28 mouse cellular contexts compared by ENCODE assay signal in genomic region chr7:109185564-109185963, GRCm38 (mm10). TPM values are rescaled to one million over a fixed set of nuclear protein-coding genes. Genes with fewer than 3 reads are reported as not detected.
DNase-seq lines count a peak whose midpoint lies in the region; ATAC-seq and TF ChIP-seq lines count a peak whose summit lies in the region.
"Had no signal": no experiment of that assay in that cellular context is flagged by ENCODE, and none has a peak within 500 bp of the region (broad histone marks: within the 10 kb centered on the region; RNA-seq: fewer than 3 reads in every experiment).

No protein-coding gene starts in this region.

- peaks cover 11% of the 10 kb centered on the region; the same call in 1 of the 2 replicates for H3K4me1 ChIP-seq in forebrain, embryonic 11.5 days (replicated peaks; ENCODE audit: control insufficient read depth, insufficient read depth, low read length)
- no peaks in the 10 kb centered on the region for H3K4me1 ChIP-seq in forebrain, postnatal 0 days (ENCODE audit: insufficient read depth)
- peaks cover 44% of the 10 kb centered on the region for H3K4me1 ChIP-seq in midbrain, embryonic 10.5 days
- H3K4me1 ChIP-seq in midbrain, embryonic 13.5 days (replicated peaks), result peaks cover 13% of the 10 kb centered on the region

- no peak overlapping the region for H3K4me2 ChIP-seq in forebrain, embryonic 11.5 days (ENCODE audit: low read depth, low read length, severe bottlenecking)
- no peak overlapping the region for H3K4me2 ChIP-seq in forebrain, postnatal 0 days (ENCODE audit: low read depth)
- no peak overlapping the region for H3K4me2 ChIP-seq in midbrain, embryonic 13.5 days (replicated peaks)
- H3K4me2 ChIP-seq: embryonic facial prominence, embryonic 13.5 days; forebrain, embryonic 13.5 days; heart, embryonic 13.5 days; hindbrain, embryonic 13.5 days had no signal

- H3K36me3 ChIP-seq in forebrain, embryonic 11.5 days (ENCODE audit: control insufficient read depth, insufficient read depth, low read length), result no peaks in the 10 kb centered on the region
- H3K36me3 ChIP-seq in forebrain, postnatal 0 days (ENCODE audit: insufficient read depth), result no peaks in the 10 kb centered on the region
- H3K36me3 ChIP-seq in midbrain, embryonic 10.5 days, result no peaks in the 10 kb centered on the region
- H3K36me3 ChIP-seq in midbrain, embryonic 13.5 days, result no peaks in the 10 kb centered on the region
- H3K36me3 ChIP-seq: embryonic facial prominence, embryonic 10.5 days; embryonic facial prominence, embryonic 13.5 days; heart, embryonic 10.5 days; heart, embryonic 13.5 days; hindbrain, embryonic 13.5 days had no signal

- H3K9me3 ChIP-seq in forebrain, embryonic 11.5 days (ENCODE audit: control insufficient read depth, low read length), result no peaks in the 10 kb centered on the region
- H3K9me3 ChIP-seq in forebrain, postnatal 0 days (ENCODE audit: low read length), result no peaks in the 10 kb centered on the region
- H3K9me3 ChIP-seq in midbrain, embryonic 10.5 days (replicated peaks), result no peaks in the 10 kb centered on the region
- H3K9me3 ChIP-seq in midbrain, embryonic 13.5 days, result no peaks in the 10 kb centered on the region
- H3K9me3 ChIP-seq: embryonic facial prominence, embryonic 10.5 days; embryonic facial prominence, embryonic 13.5 days; forebrain, embryonic 13.5 days; heart, embryonic 10.5 days; heart, embryonic 13.5 days; hindbrain, embryonic 13.5 days had no signal

- H3K27me3 ChIP-seq in forebrain, embryonic 11.5 days (ENCODE audit: control insufficient read depth, insufficient read depth, low read length), result peaks cover 70% of the 10 kb centered on the region
- peaks cover 32% of the 10 kb centered on the region for H3K27me3 ChIP-seq in forebrain, postnatal 0 days (ENCODE audit: insufficient read depth, low read length)
- H3K27me3 ChIP-seq in midbrain, embryonic 10.5 days (ENCODE audit: low read depth, poor library complexity, severe bottlenecking), result peaks cover 55% of the 10 kb centered on the region
- peaks cover 21% of the 10 kb centered on the region for H3K27me3 ChIP-seq in midbrain, embryonic 13.5 days
- H3K27me3 ChIP-seq: heart, embryonic 13.5 days had no signal

- no peak for TF ChIP-seq CTCF in forebrain, postnatal 0 days (IDR thresholded peaks at IDR 0.05; ENCODE audit: low read depth)

- no peak for DNase-seq in forebrain, embryonic 11.5 days (ENCODE audit: low spot score)
- no peak for DNase-seq in forebrain, postnatal 0 days
- no peak for DNase-seq in midbrain, embryonic 10.5 days (ENCODE audit: low spot score)
- DNase-seq in lung, postnatal 4 days, result no peak
- DNase-seq: adrenal gland, adult 8-10 months; adrenal gland, postnatal 25 days; cerebellum, adult 11-12 months; cerebellum, adult 8-10 months; cerebellum, postnatal 10 days; cerebellum, postnatal 36 days; embryo, embryonic 11 days; gastrocnemius, adult 2 months; gastrocnemius, postnatal 14 days; heart, adult 2 months; heart, postnatal 14 days; heart, postnatal 4 days had no signal

- no peak overlapping the region for H3K27ac ChIP-seq in forebrain, embryonic 11.5 days (ENCODE audit: low read depth, low read length)
- H3K27ac ChIP-seq in forebrain, postnatal 0 days (ENCODE audit: low read depth, low read length), result no peak overlapping the region
- peak overlapping the region; percentile 73 for H3K27ac ChIP-seq in midbrain, embryonic 10.5 days (replicated peaks)
- no peak overlapping the region for H3K27ac ChIP-seq in midbrain, embryonic 13.5 days
- H3K27ac ChIP-seq: embryonic facial prominence, embryonic 10.5 days; embryonic facial prominence, embryonic 13.5 days; forebrain, embryonic 13.5 days; gastrocnemius, adult 2 months; heart, adult 2 months; heart, embryonic 10.5 days; heart, embryonic 13.5 days; hindbrain, embryonic 13.5 days had no signal

- no peak overlapping the region for H3K4me3 ChIP-seq in forebrain, embryonic 11.5 days (ENCODE audit: low read depth, low read length)
- H3K4me3 ChIP-seq in forebrain, postnatal 0 days (ENCODE audit: low read depth, low read length), result no peak overlapping the region
- H3K4me3 ChIP-seq in midbrain, embryonic 10.5 days, result no peak overlapping the region
- H3K4me3 ChIP-seq in midbrain, embryonic 13.5 days (replicated peaks), result no peak overlapping the region
- H3K4me3 ChIP-seq: embryonic facial prominence, embryonic 10.5 days; embryonic facial prominence, embryonic 13.5 days; erythroblast, embryonic 14.5 days; forebrain, embryonic 13.5 days; gastrocnemius, adult 2 months; heart, adult 2 months; heart, embryonic 10.5 days; heart, embryonic 13.5 days; hindbrain, embryonic 13.5 days had no signal

- ATAC-seq in forebrain, embryonic 11.5 days (replicated peaks; ENCODE audit: low FRiP score), result 0 out of 2 replicates have a peak, but pooled peaks have one; percentile 27
- no peak for ATAC-seq in forebrain, postnatal 0 days
- ATAC-seq in midbrain, embryonic 13.5 days, result no peak
- peak; percentile 64 for ATAC-seq in granulocyte monocyte progenitor cell, adult 5-6 weeks (replicated peaks; ENCODE audit: poor library complexity, severe bottlenecking)
- ATAC-seq: activated CD4-positive, CD25-positive, alpha-beta regulatory T cell, adult 4 months; forebrain, embryonic 13.5 days; forebrain, embryonic 16.5 days; hindbrain, embryonic 16.5 days had no signal

- WGBS in forebrain, embryonic 11.5 days, result 38% methylated on average over 5 of the region's 5 CpGs
- WGBS in forebrain, postnatal 0 days, result 38% methylated on average over 5 of the region's 5 CpGs
- 46% methylated on average over 5 of the region's 5 CpGs for WGBS in midbrain, embryonic 10.5 days
- 33% methylated on average over 5 of the region's 5 CpGs for WGBS in midbrain, embryonic 13.5 days

- H3K9ac ChIP-seq in forebrain, embryonic 11.5 days (ENCODE audit: low read length), result no peak overlapping the region
- H3K9ac ChIP-seq in forebrain, postnatal 0 days, result no peak overlapping the region
- no peak overlapping the region for H3K9ac ChIP-seq in midbrain, embryonic 13.5 days (replicated peaks)
- H3K9ac ChIP-seq: embryonic facial prominence, embryonic 13.5 days; forebrain, embryonic 13.5 days; heart, embryonic 13.5 days; hindbrain, embryonic 13.5 days had no signal

RNA-seq across cellular contexts. Expression of gene Lmo1, which starts 10.6 kb away (rescaled TPM):
- 114 and 145 TPM in 2 replicates for polyA plus RNA-seq in forebrain, embryonic 11.5 days (2014; fragmentation: Nextera tagmentation; extraction: Ambion mirVana)
- 59.4 and 75.5 TPM in 2 replicates for total RNA-seq in forebrain, postnatal 0 days (2014; rRNA removed)
- 84.0 and 86.5 TPM in 2 replicates for polyA plus RNA-seq in forebrain, postnatal 0 days (2015; fragmentation: Nextera tagmentation; extraction: Ambion mirVana)
- polyA plus RNA-seq in midbrain, embryonic 10.5 days (2016; fragmentation: Nextera tagmentation; extraction: Ambion mirVana), result 34.8 and 57.9 TPM in 2 replicates
- 95.3 and 121 TPM in 2 replicates for polyA plus RNA-seq in midbrain, embryonic 13.5 days (2015; fragmentation: Nextera tagmentation; extraction: Ambion mirVana)
- 23.7 and 33.5 TPM in 2 replicates for total RNA-seq in granulocyte monocyte progenitor cell, adult 5-6 weeks (2014; fragmentation: Nextera tagmentation)
- total RNA-seq in granulocyte monocyte progenitor cell, adult 5-6 weeks (2017), result 7.1 and 9.4 TPM in 2 replicates
- polyA plus RNA-seq: activated CD4-positive, CD25-positive, alpha-beta regulatory T cell, adult 4 months; erythroblast, embryonic 14.5 days had no signal

Comparison
In these comparisons a context has a peak if more than half of its experiments do, and no peak if none do; other contexts are left out.
1. ATAC-seq: peak in forebrain, embryonic 11.5 days (single experiment) and granulocyte monocyte progenitor cell, adult 5-6 weeks (single experiment); none in forebrain, postnatal 0 days (single experiment) and midbrain, embryonic 13.5 days (single experiment).